ENCODE assay signal across 9 mouse cellular contexts in genomic region chr12:25160990-25161843, GRCm38 (mm10).
DNase-seq lines count a peak whose midpoint lies in the region; ATAC-seq and TF ChIP-seq lines count a peak whose summit lies in the region.
"Had no signal": no experiment of that assay in that cellular context is flagged by ENCODE, and none has a peak within 500 bp of the region (broad histone marks: within the 10 kb centered on the region; RNA-seq: fewer than 3 reads in every experiment).

No protein-coding gene starts in this region.

- 72% methylated on average over 15 of the region's 15 CpGs for WGBS in liver, adult 2 months
- whole genome bisulfite sequencing in heart, embryonic 14.5 days: 45% methylated on average over 15 of the region's 15 CpGs
- whole genome bisulfite sequencing in midbrain, embryonic 14.5 days: 64% methylated on average over 15 of the region's 15 CpGs

- peak; percentile 11 for DNase-seq in cerebellum, adult 9-11 months
- peak; percentile 40 for DNase-seq in liver, adult 2 months (ENCODE audit: extremely low read depth, low read depth, low spot score)
- DNase-seq in liver: no peak
- DNase-seq in midbrain, embryonic 14.5 days: peak; percentile 37
- DNase-seq in thymus, postnatal 36 days: no peak
- DNase-seq: cerebellum, adult 18-20 months had no signal

- no peaks in the 10 kb centered on the region for H3K36me3 ChIP-seq in liver, adult 2 months (ENCODE audit: control insufficient read depth, insufficient read depth, low read length)
- H3K36me3 ChIP-seq in heart, embryonic 14.5 days (ENCODE audit: control insufficient read depth, insufficient read depth, low read length): no peaks in the 10 kb centered on the region
- H3K36me3 ChIP-seq in midbrain, embryonic 14.5 days (ENCODE audit: control insufficient read depth, insufficient read depth, low read length): no peaks in the 10 kb centered on the region

- TF ChIP-seq CTCF in liver, adult 2 months (IDR thresholded peaks at IDR 0.05; ENCODE audit: low read depth, low read length): peak; percentile 72

- no peaks in the 10 kb centered on the region for H3K79me2 ChIP-seq in liver, adult 2 months (ENCODE audit: control insufficient read depth, insufficient read depth, low read length)

- ATAC-seq in cerebellum, adult (ENCODE audit: insufficient number of reproducible peaks, low FRiP score, low TSS enrichment): no peak
- ATAC-seq in heart, embryonic 14.5 days (ENCODE audit: insufficient number of reproducible peaks, insufficient read depth, low FRiP score, low read depth): peak; percentile 23; the same call in 1 of the 2 replicates
- no peak for ATAC-seq in midbrain, embryonic 14.5 days (ENCODE audit: low FRiP score, low TSS enrichment)
- ATAC-seq in erythroblast, adult 5-6 weeks (replicated peaks; ENCODE audit: low FRiP score, poor library complexity, severe bottlenecking): no peak

- H3K27ac ChIP-seq in liver, adult 2 months (replicated peaks; ENCODE audit: insufficient read depth, low read depth, low read length): peak overlapping the region; percentile 37; the same call in 1 of the 2 replicates
- peak overlapping the region; percentile 20 to 27; a peak in 1 of 4 replicates for H3K27ac ChIP-seq in heart, embryonic 14.5 days (replicated peaks in 1 of 2; ENCODE audit: control insufficient read depth in 1 of 2, insufficient read depth in 1 of 2, low read depth in 2 of 2, low read length in 2 of 2)
- H3K27ac ChIP-seq in midbrain, embryonic 14.5 days (replicated peaks; ENCODE audit: low read depth, low read length): no peak overlapping the region

- no peaks in the 10 kb centered on the region for H3K9me3 ChIP-seq in heart, embryonic 14.5 days (ENCODE audit: control insufficient read depth, low read length)
- no peaks in the 10 kb centered on the region for H3K9me3 ChIP-seq in midbrain, embryonic 14.5 days (ENCODE audit: control insufficient read depth, low read length)

- TF ChIP-seq POLR2A in liver, adult 2 months (IDR thresholded peaks at IDR 0.05; ENCODE audit: extremely low read depth, insufficient read depth, low read length): no peak

- H3K27me3 ChIP-seq in liver, adult 2 months (ENCODE audit: control insufficient read depth, insufficient read depth, low read length): no peaks in the 10 kb centered on the region
- H3K27me3 ChIP-seq in heart, embryonic 14.5 days (ENCODE audit: control insufficient read depth, insufficient read depth, low read length): no peaks in the 10 kb centered on the region
- no peaks in the 10 kb centered on the region for H3K27me3 ChIP-seq in midbrain, embryonic 14.5 days (ENCODE audit: control insufficient read depth, insufficient read depth, low read length)

- no peak overlapping the region for H3K4me2 ChIP-seq in heart, embryonic 14.5 days (ENCODE audit: low read length)
- H3K4me2 ChIP-seq in midbrain, embryonic 14.5 days (ENCODE audit: low read length): no peak overlapping the region

- peaks cover 20% of the 10 kb centered on the region for H3K4me1 ChIP-seq in liver, adult 2 months (ENCODE audit: control insufficient read depth, insufficient read depth, low read length)
- H3K4me1 ChIP-seq in heart, embryonic 14.5 days (ENCODE audit: control insufficient read depth in 2 of 2, insufficient read depth in 2 of 2, low read length in 2 of 2): peaks cover 26 to 30% of the 10 kb centered on the region in 2 experiments
- peaks cover 6% of the 10 kb centered on the region; the same call in 1 of the 2 replicates for H3K4me1 ChIP-seq in midbrain, embryonic 14.5 days (ENCODE audit: control insufficient read depth, insufficient read depth, low read length)

- no peak overlapping the region for H3K4me3 ChIP-seq in liver, adult 2 months (ENCODE audit: insufficient read depth, low read depth, low read length)
- H3K4me3 ChIP-seq in heart, embryonic 14.5 days (ENCODE audit: control insufficient read depth in 1 of 2, insufficient read depth in 1 of 2, low read depth in 1 of 2, low read length in 2 of 2): no peak overlapping the region
- H3K4me3 ChIP-seq in midbrain, embryonic 14.5 days (replicated peaks; ENCODE audit: low read depth, low read length): no peak overlapping the region

- H3K9ac ChIP-seq in liver, adult 2 months (ENCODE audit: low read depth, low read length): no peak overlapping the region
- no peak overlapping the region for H3K9ac ChIP-seq in heart, embryonic 14.5 days (ENCODE audit: low read length)
- H3K9ac ChIP-seq in midbrain, embryonic 14.5 days (replicated peaks; ENCODE audit: low read length): no peak overlapping the region

Comparison
In these comparisons a context has a peak if more than half of its experiments do, and no peak if none do; other contexts are left out.
1. DNase-seq: peak in cerebellum, adult 9-11 months (single experiment), liver, adult 2 months (single experiment) and midbrain, embryonic 14.5 days (single experiment); none in liver (single experiment) and thymus, postnatal 36 days (0 of 2).